Mouse (Mus musculus): ENCODE measurements around the gene Lcn12. TPM values are rescaled to one million over a fixed set of nuclear protein-coding genes. Genes with fewer than 3 reads are reported as not detected.

The Lcn12 gene
- total RNA-seq, 2 experiments from 2014 or later, result not detected

DNA sequence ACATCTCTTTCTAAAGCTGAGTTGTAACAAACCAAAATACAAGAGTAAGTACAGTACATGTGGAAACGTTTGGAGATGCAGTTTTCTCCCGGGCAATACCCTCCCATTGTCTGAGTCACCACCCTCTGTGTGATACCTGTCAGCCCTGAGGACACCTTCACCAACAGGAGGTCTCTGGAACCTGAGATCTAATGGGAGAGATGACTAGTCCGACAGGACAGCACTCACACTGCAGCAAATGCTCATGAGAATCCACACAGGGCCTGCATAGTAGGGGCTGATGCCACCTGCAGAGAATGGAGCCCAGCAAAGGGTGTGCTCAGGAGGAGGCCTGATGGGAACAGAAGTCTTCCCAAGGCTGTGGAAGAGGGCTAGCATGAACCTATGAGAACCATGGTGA lies 32.3 kb downstream of the Lcn12 start:
- DNase-seq (ENCODE audit: low spot score in 2 of 2), result no peak

DNA sequence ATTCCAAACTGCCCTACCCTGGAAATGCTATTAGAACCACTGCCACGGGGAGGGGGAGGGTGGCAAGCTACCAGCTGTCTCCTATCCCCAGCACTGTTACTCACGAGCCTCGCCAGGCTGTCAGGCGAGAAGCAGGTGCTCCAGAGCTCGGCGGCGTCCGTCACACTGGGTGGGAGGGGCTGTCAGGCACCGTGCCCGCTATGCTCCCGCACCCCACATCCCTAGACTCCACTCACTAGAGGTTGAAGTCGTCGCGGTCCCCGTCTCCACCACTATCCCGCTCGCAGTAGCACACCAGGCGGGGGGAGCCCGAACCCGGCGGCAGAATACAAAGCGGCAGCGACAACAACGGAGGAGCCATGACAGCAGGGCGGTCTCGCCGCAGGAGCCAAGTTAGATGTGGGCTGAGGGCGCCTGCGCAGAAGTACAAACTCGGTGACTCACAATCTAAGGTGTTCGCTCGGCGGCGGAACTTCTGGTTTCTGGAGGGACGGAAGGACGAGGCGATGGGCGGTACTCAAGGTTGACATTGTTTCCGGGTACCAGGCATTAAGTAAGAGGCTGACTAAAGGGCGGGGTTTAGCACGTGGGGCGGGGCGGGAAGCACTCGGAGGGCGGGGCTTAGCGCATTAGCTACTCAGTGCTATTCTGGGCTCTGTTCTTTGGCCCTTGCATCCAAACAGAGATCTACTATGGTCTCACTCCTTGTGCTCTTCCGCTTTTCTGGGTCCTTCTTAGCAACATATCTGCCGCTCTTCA lies 33.0 kb downstream of the Lcn12 start, which contains the start of gene Paxx:
Paxx (minus strand) TSS at position 544 of the 759 bp plus-strand sequence.
- DNase-seq (ENCODE audit: low spot score in 2 of 2), result peak; percentile 89 to 94

DNA sequence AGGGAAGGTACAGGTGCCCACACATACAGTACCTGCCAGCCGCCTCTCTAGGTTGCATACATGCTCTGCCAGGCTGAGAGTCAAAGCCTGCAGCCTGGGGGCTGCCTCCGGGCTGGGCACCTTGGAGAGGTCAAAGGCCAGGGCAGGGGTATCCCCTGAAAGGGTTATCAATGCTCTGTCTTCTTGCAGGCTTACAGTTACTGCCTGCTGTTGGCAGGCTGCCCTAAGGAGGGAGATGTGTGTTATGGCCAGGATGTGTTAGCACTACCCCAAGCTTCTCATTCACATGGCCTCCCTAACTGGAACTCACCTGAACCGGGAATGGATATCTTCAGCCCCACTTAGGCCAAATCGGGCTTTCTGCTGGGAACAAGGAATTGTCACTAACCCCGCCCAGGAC lies 33.6 kb downstream of the Lcn12 start:
- peak; percentile 24 to 35 for DNase-seq (ENCODE audit: low spot score in 2 of 2)

DNA sequence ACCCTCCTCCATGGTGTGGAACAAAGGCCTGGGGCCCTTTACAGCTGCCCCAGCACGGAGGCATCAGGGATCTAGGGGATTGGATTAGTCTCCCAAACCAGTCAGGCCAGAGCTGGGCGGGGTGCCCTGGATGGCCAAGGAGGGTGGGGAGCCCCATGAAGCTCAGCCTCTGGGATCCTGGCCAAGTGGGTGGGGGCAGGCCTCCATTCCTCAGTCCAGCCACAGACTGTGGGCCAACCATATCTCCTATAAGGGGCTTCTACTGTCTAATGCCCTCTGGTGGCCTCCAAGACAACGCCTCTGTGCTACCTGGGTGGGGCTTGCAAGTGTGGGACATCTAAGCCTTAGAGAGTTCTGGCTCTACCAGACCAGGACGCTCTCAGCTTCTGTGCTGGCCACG lies 34.8 kb downstream of the Lcn12 start:
- DNase-seq (ENCODE audit: low spot score in 2 of 2), result peak in 1 of 2 experiments; percentile 24

DNA sequence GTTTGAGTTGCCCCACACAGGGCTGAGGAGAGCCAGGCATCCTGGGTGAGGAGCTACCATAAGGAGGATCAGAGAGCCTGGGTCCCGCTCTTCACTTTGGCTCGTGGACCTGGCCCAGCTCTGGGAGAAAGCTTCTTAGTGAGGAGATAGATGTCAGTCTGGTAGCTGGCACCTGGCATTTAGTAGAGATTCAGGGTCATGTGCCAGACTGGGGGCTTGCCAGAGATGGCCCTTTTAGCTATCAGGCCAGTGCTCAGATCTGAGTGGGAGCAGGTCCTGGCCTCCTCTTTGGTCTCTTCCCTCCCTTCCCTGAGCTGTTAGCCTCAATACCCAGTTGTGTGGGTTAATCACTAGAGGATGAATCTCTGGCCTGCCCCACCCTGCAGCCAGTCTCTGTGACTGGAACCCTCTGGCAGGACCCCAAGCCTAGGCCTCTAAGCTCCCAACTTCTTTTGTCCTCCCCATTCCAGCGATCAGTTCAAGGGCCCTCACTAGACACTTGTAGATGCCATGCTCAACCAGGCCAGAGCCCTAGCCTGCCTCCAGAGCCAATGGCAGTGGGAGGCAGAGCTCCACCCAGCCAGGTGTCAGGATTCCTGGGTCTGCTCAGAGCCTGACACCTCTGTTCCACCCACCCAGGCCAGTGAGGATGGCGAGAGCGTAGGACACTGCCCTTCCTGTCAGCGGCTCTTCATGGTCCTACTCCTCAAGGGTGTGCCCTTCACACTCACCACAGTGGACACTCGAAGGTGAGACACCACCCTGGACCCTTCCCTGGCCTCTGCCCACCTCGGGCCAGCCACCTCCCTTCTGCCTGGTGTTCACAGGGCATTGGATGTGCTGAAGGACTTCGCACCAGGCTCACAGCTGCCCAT lies 36.5 kb downstream of the Lcn12 start:
- DNase-seq (ENCODE audit: low spot score in 2 of 2), result no peak

DNA sequence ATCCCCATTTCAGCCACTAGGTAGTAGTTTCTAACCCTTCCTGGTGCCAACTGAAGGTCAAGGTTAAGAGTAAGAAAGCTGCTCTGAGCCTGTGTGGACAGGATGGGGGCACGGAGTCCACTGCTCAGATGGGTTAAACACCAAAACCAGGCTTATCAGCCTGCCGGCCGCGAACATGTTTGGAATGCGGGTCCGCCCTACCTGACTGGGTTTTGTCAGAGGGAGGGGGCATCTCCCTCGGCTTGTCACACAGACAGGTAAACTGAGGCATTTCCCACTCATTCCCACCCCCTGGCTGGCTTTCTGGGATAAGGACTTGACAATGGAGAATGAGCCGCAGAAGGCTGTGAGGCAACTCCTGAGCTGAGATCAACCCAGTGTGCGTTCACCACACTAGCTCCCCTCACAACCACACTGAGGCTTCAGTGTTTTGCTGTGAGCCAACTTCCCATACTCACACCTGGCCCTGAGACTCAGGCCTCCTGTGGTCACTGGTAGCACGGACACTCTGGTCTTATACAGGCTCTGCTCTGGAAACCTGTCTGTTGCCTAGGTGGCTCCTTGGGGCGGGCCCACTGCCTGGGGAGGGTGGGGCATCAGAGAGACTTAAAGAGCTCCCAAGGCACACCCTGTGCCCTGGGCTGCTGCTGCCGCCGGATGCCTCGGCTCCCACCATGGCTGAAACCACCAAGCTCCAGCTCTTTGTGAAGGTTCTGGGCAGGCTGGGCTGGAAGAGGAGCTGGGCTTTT lies 37.3 kb downstream of the Lcn12 start, which contains the start of gene Clic3:
Clic3 (plus strand) TSS at position 634 of the 749 bp plus-strand sequence.
- no peak for DNase-seq (ENCODE audit: low spot score in 2 of 2)

DNA sequence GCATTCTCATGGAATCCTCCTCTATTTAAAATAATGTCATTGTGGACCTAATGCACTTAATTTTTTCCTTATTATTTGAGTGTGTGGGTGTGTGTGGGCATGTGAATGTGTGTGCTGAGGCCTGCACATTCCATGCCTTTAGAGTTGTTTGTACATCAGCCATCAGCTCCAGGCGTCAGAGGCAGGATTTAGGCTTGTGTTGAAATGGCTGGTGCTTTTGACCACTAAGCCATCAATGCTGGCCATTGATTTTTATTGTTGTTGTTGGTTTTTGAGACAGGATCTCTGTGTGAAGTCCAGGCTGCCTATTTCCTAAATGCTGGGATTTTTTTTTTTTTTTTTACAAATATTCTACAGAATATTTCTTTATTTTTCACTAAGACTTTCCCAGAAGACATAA lies 40.8 kb downstream of the Lcn12 start:
- DNase-seq (ENCODE audit: low spot score in 2 of 2), result no peak

DNA sequence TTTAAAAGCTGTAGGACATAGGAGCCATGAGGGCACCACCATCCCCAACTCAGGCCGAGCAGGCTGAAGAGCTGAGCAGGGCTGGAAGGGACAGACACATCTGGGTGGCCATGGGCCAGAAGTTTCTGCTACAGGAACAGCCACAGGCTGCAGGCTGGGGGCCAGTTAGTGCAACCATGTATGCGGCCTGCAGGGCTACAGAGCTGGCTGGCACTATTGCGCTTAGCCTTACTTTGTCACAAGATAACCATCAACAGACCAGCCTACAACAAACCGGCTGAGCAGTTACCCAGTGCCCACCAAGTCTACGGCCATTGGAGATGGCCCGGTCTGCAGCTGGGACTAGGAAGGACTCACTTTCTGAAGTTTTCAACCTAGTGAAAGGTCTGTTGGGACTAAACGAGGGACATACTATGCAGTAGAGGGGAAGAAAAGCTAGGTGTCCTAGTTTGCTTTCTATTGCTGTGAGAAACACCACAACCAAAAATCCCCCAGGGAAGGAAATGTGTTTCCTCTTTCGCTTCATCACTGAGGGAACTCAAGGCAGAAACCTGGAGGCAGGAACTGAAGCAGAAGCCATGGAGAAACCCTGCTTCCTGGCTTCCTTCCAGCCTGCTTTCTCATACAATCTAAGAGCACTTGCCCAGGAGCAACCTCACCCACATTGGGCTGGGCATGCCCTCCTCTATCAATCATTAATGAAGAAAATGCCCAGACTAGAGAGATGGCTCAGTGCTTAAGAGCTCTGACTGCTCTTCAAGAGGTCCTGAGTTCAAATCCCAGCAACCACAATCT lies 42.7 kb downstream of the Lcn12 start:
- no peak for DNase-seq (ENCODE audit: low spot score in 2 of 2)

DNA sequence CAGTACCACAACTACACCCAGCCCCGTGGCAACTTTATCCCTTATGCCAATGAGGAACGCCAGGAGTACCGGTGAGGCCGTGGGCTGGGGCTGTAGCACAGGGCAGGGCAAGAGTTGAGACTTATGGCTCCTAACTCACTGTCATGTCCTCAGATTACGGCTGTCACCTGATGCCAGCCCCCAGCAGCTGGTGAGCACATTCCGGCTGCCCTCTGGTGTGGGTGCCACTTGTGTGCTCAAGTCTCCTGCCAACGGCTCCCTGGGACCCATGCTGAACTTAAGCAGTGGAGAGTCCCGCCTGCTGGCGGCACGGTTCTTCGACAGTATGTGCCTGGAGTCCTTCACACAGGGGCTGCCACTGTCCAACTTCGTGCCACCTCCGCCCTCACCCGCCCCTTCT lies 51.0 kb downstream of the Lcn12 start:
- no peak for DNase-seq (ENCODE audit: low spot score in 2 of 2)

DNA sequence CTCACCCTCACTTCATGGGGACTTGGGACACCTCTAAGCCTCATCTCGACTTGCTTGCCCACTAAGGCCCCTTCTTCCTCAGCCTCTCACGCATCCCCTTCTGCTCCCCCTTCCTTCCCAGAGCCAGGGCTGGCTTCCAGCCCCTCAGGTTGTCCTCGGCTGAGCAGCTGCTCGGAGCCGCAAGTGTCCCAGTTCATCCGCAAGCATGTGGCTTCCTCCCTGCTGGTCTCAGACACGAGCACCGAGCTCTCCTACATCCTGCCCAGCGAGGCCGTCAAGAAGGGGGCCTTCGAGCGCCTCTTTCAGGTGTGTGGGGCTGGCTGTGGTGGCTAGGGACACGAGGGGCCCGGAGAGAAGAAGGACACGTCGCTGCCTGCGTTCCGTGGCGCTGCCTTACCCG lies 52.6 kb downstream of the Lcn12 start:
- DNase-seq (ENCODE audit: low spot score in 2 of 2), result no peak

Small RNA genes within 50 kb of the gene (microRNA-seq; reads per million reads assigned to microRNA genes)
- gene Mir3087, result 7.2 to 8.5 reads per million in 2 experiments

Other genes starting within 250 kb of the Lcn12 start
- 1 to 10 TPM; 1.4 to 4.1 TPM for gene AL732309.1, start 247.0 kb downstream of the Lcn12 start, total RNA-seq (2021)
- 10 to 100 TPM; 31.8 to 37.8 TPM for gene Tmem203, start 238.5 kb downstream of the Lcn12 start, total RNA-seq (2021)
- 10 to 100 TPM; 13.7 to 17.9 TPM for gene Tprn, start 231.3 kb downstream of the Lcn12 start, total RNA-seq (2021)
- gene Ssna1, start 221.5 kb downstream of the Lcn12 start, total RNA-seq (2021), result 10 to 100 TPM; 57.6 to 70.5 TPM
- 10 to 100 TPM; 87.1 to 87.2 TPM for gene Anapc2, start 221.4 kb downstream of the Lcn12 start, total RNA-seq (2021)
- gene Tmem210, start 205.8 kb downstream of the Lcn12 start, total RNA-seq (2021), result not detected
- not detected for gene Lrrc26, start 204.0 kb downstream of the Lcn12 start, total RNA-seq (2021)
- gene Grin1, start 174.7 kb downstream of the Lcn12 start, total RNA-seq (2021), result 100 to 1,000 TPM; 393 to 402 TPM
- gene Man1b1, start 161.6 kb downstream of the Lcn12 start, total RNA-seq (2021), result 10 to 100 TPM; 62.1 to 62.2 TPM
- gene Dpp7, start 137.6 kb downstream of the Lcn12 start, total RNA-seq (2021), result 10 to 100 TPM; 30.4 to 38.7 TPM
- 10 to 100 TPM; 17.3 to 21.6 TPM for gene Uap1l1, start 128.2 kb downstream of the Lcn12 start, total RNA-seq (2021)
- gene Sapcd2, start 121.6 kb downstream of the Lcn12 start, total RNA-seq (2021), result 1 to 10 TPM; 1.4 to 1.8 TPM
- 10 to 100 TPM; 13.6 to 13.8 TPM for gene Entpd2, start 98.0 kb downstream of the Lcn12 start, total RNA-seq (2021)
- gene Npdc1, start 94.6 kb downstream of the Lcn12 start, total RNA-seq (2021), result 100 to 1,000 TPM; 328 to 341 TPM
- under 1 TPM; 0.21 to 0.56 TPM for gene Fut7, start 70.6 kb downstream of the Lcn12 start, total RNA-seq (2021)
- 100 to 1,000 TPM; 155 to 165 TPM for gene Abca2, start 65.2 kb downstream of the Lcn12 start, total RNA-seq (2021)
- 1 to 10 TPM in 1 of 2 experiments, not detected in 1; 1.5 TPM for gene Clic3, start 37.1 kb downstream of the Lcn12 start, total RNA-seq (2021)
- gene Paxx, start 32.8 kb downstream of the Lcn12 start, total RNA-seq (2021), result 10 to 100 TPM; 64.5 to 69.1 TPM
- 1,000 to 10,000 TPM; 2,769 to 3,095 TPM for gene Ptgds, start 23.9 kb downstream of the Lcn12 start, total RNA-seq (2021)
- 100 to 1,000 TPM; 105 to 114 TPM for gene Fbxw5, start 6.8 kb upstream of the Lcn12 start, total RNA-seq (2021)
- gene C8g, start 7.8 kb upstream of the Lcn12 start, total RNA-seq (2021), result under 1 TPM; 0.52 to 0.74 TPM
- 10 to 100 TPM; 11.6 to 11.9 TPM for gene Traf2, start 53.0 kb upstream of the Lcn12 start, total RNA-seq (2021)
- gene Edf1, start 63.9 kb upstream of the Lcn12 start, total RNA-seq (2021), result 100 to 1,000 TPM; 199 to 203 TPM
- gene Mamdc4, start 80.9 kb upstream of the Lcn12 start, total RNA-seq (2021), result 1 to 10 TPM; 1.1 to 1.3 TPM
- 10 to 100 TPM; 60.3 to 63.0 TPM for gene Phpt1, start 81.3 kb upstream of the Lcn12 start, total RNA-seq (2021)
- gene Ajm1, start 87.8 kb upstream of the Lcn12 start, total RNA-seq (2021), result 10 to 100 TPM; 85.6 to 86.3 TPM
- 100 to 1,000 TPM; 146 to 150 TPM for gene Rabl6, start 114.6 kb upstream of the Lcn12 start, total RNA-seq (2021)
- not detected for gene Ccdc183, start 123.8 kb upstream of the Lcn12 start, total RNA-seq (2021)
- 10 to 100 TPM; 21.7 to 23.1 TPM for gene Tmem141, start 128.1 kb upstream of the Lcn12 start, total RNA-seq (2021)
- under 1 TPM; 0.66 to 0.79 TPM for gene Fcna, start 134.1 kb upstream of the Lcn12 start, total RNA-seq (2021)
- gene Lcn8, start 159.2 kb upstream of the Lcn12 start, total RNA-seq (2021), result not detected
- not detected for gene Lcn5, start 164.0 kb upstream of the Lcn12 start, total RNA-seq (2021)
- not detected for gene Lcn6, start 182.9 kb upstream of the Lcn12 start, total RNA-seq (2021)
- not detected for gene Lcn10, start 188.8 kb upstream of the Lcn12 start, total RNA-seq (2021)
- gene Obp2a, start 206.1 kb upstream of the Lcn12 start, total RNA-seq (2021), result not detected
- gene Bmyc, start 212.8 kb upstream of the Lcn12 start, total RNA-seq (2021), result 10 to 100 TPM; 89.7 to 94.0 TPM
- not detected for gene Obp2b, start 243.1 kb upstream of the Lcn12 start, total RNA-seq (2021)

Measured in left cerebral cortex, adult 18-20 months (tissue).